Mouse (Mus musculus) embryonic stem cell, embryonic (primary cell): Measurements from ENCODE around the gene Npr2.
"Not testable (repeated sequence)": the region's sequence is repeated elsewhere in the genome, so short reads cannot be mapped to it uniquely, and the experiment has no call there.

Source experiments
- CTCF ChIA-PET, 4 experiments: fragments of 300-600 bp in 2 of 4; fragments of 350-600 bp in 2 of 4; sonication (Branson Sonifier 250); formaldehyde crosslinking; loops; one replicate each; lab custom pipeline; 2022; ENCODE audit warnings: inconsistent platforms in 2 of 4; lab: Charles Lee
- POLR2A ChIA-PET, 4 experiments: fragments of 300-600 bp in 2 of 4; fragments of 350-600 bp in 2 of 4; sonication (Branson Sonifier 250); formaldehyde crosslinking; loops; one replicate each; lab custom pipeline; 2022; ENCODE audit warnings: antibody characterized with exemption in 4 of 4, inconsistent platforms in 1 of 4; lab: Charles Lee

The Npr2 gene

DNA sequence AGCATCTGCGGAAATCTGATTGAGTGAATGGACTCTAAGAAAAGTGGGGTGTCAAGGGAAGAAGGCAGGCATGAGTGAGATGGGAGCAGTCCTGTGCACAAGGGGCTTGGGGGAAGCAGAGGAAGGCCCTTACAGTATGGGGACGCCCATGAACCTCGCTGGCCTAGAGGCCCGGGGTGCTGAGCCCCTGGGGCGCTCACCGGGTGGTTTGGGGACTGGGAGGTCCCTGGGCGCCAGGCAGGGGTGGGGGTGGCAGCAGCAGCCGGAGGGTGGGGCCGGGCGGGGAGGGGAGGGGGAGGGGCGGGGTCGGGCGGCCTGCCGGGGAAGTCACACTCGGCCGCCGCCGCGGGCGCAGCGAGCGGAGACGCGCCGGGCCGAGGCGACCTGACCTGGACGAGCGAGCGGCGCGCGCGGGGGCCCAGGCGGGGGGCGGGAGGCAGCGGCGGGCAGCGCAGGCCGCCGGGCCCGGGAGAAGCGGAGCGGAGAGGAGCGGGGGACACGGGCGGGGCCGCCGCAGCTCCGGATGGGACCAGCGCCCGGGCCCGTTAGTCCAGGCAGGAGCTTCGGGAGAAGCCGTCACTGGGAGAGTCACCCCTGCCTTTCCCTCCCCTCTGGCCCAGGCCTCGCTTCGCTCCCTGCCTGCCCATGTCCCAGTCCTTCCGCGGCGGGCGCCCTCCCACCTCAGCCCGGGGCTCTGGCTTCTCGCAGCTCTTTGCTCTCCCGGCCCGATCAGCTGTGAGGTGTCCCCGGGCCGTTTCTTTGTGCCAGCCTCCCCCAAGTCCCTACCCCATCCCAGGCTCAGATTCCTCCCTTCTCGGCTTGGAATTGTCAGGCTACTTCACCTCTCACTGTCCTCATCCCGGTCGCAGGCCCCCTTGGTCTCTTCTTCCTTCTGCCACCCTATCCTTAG lies at the start of gene Npr2:
Npr2 (plus strand) TSS at position 890 of the 910 bp plus-strand sequence.
- CTCF ChIA-PET = interaction anchor here (0.6 to 3.5 kb wide), 25 partner anchors 18 to 338 kb away, joined by 3 to 26 read pairs (median 5); partner anchors contain the start of genes Creb3 (in 1 of the 4), Gba2 (in 1 of the 4), Hint2 (in 1 of the 4) and Olfr157 (in 1 of the 4)
- POLR2A ChIA-PET = interaction anchor here in 3 of 4 experiments (0.6 to 2.7 kb wide), 12 partner anchors 10 to 205 kb away, joined by 3 to 8 read pairs (median 4); partner anchors contain the start of genes Creb3 (in 1 of the 3) and Tln1 (in 1 of the 3)

DNA sequence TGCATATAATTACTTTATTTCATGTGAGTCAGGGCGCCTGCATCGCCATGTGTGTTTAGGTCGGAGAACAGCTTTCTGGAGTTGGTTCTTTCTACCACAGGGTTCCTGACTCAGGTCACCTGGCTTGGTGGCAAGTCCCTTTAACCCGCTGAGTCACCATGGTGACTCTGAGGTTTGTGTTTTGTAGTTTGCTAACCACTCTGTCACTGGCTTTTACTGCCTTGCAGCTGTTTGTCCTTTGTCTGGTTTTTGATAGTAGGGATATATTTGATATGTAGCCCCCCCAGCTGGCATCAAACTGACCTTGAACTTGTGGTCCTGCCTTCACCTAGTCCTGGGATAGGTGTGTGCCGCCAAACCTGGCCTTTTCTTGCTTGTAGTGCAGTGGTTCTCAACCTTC lies 49.5 kb upstream of the Npr2 start:
- ChIA-PET CTCF (interaction anchor here in 1 of 4 experiments (0.5 kb wide), 1 partner anchor 151 kb away, joined by 3 read pairs; no protein-coding TSS in a partner anchor), POLR2A (interaction anchor here in 1 of 4 experiments (0.8 to 17.8 kb wide), 2 partner anchors 9 to 22 kb away, joined by 3 to 293 read pairs; partner anchors contain the start of genes Creb3 and Tln1)

DNA sequence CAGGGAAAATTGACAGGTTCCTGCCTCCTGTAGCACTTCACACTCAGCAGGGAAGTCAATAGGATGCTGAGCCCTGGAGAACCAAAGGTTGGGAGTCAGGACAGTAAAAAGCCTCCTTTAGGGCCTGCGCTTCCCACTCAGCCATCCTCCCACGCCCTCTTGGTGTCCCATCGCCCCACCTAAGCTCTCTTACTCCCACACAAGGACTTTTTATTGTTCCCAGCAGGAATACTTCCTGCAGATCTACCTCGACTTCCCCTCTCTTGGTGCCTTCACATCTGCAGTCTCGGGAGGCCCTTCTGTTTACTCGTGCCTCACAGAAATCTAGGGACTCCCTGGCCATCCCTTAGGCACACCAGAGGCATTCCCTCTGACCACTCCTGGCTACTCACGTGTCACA lies 48.3 kb upstream of the Npr2 start:
- CTCF ChIA-PET = no interaction called here
- POLR2A ChIA-PET = interaction anchor here in 2 of 4 experiments (0.6 to 17.8 kb wide), 3 partner anchors 14 to 23 kb away, joined by 3 to 293 read pairs (median 5); partner anchors contain the start of genes Creb3 (in 1 of the 2) and Tln1 (in 1 of the 2)

GRCm38 (mm10) chr4:43584444-43585416 lies 47.0 kb upstream of the Npr2 start, which contains the start of gene Msmp:
Msmp (minus strand) TSS chr4:43584494.
- ChIA-PET CTCF (interaction anchor here in 1 of 4 experiments (0.5 to 0.6 kb wide), 2 partner anchors 64 to 176 kb away, joined by 3 to 4 read pairs; no protein-coding TSS in a partner anchor), POLR2A (interaction anchor here in 2 of 4 experiments (1.0 to 17.8 kb wide), 3 partner anchors 15 to 24 kb away, joined by 3 to 293 read pairs (median 5); partner anchors contain the start of genes Creb3 (in 2 of the 2) and Tln1 (in 2 of the 2))

DNA sequence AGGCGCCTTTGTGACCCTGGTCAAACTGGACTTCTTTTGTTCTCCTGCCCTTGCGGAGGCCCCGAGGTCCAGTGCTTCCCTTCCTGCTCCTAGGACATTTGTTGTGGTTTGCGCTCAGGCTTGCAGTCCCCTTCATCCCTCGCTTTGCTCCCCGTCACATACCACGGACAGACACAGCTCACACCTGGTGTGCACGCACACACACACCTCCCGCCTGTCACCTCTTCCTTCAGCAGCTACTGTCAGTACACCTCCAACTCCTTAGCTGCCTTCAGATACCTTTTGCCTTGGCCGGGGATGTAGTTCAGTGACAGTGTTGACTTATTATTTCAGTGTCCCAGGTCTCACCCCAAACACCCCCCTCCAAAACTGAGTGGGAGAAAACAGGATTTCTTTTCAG lies 46.1 kb upstream of the Npr2 start:
- CTCF ChIA-PET = interaction anchor here in 3 of 4 experiments (0.5 to 1.8 kb wide), 4 partner anchors 12 to 175 kb away, joined by 3 to 6 read pairs (median 4); no protein-coding TSS in a partner anchor
- POLR2A ChIA-PET = interaction anchor here (0.6 to 17.8 kb wide), 9 partner anchors 8 to 429 kb away, joined by 3 to 293 read pairs (median 4); partner anchors contain the start of genes Creb3 (in 2 of the 4), Gba2 (in 2 of the 4), Rgp1 (in 2 of the 4) and Tln1 (in 2 of the 4)

- ChIA-PET POLR2A (interaction anchor here (0.7 to 17.8 kb wide), 16 partner anchors 8 to 1311 kb away, joined by 3 to 293 read pairs (median 4); partner anchors contain the start of genes Gba2 (in 4 of the 4), Rgp1 (in 4 of the 4), Creb3 (in 3 of the 4) and Tln1 (in 3 of the 4)), CTCF (interaction anchor here in 3 of 4 experiments (0.5 to 1.8 kb wide), 6 partner anchors 12 to 85 kb away, joined by 3 to 7 read pairs (median 5); partner anchors contain the start of genes Creb3 (in 1 of the 3) and Tln1 (in 1 of the 3))
Observed at GRCm38 (mm10) chr4:43586411-43586810, 45.3 kb upstream of the Npr2 start.

GRCm38 (mm10) chr4:43587681-43588080 lies 44.1 kb upstream of the Npr2 start:
- ChIA-PET CTCF (interaction anchor here in 1 of 4 experiments (1.0 kb wide), 1 partner anchor 9 kb away, joined by 3 read pairs; the partner anchor contains the start of genes Gba2 and Rgp1), POLR2A (interaction anchor here (0.5 to 17.8 kb wide), 7 partner anchors 9 to 149 kb away, joined by 3 to 293 read pairs (median 4); partner anchors contain the start of genes Gba2 (in 3 of the 4), Rgp1 (in 3 of the 4), Creb3 (in 2 of the 4) and Tln1 (in 2 of the 4))

GRCm38 (mm10) chr4:43591543-43591942 lies 40.2 kb upstream of the Npr2 start:
- POLR2A ChIA-PET = interaction anchor here in 3 of 4 experiments (0.6 to 1.8 kb wide), 5 partner anchors 10 to 29 kb away, joined by 3 to 5 read pairs (median 3); partner anchors contain the start of genes Rgp1 (in 2 of the 3), Gba2 (in 1 of the 3) and Tln1 (in 1 of the 3)
- CTCF ChIA-PET = interaction anchor here in 2 of 4 experiments (0.6 to 0.7 kb wide), 2 partner anchors 12 to 471 kb away, joined by 3 to 4 read pairs; no protein-coding TSS in a partner anchor

- ChIA-PET CTCF (interaction anchor here in 1 of 4 experiments (0.6 kb wide), 1 partner anchor 12 kb away, joined by 3 read pairs; no protein-coding TSS in a partner anchor), POLR2A (interaction anchor here in 3 of 4 experiments (0.6 to 1.8 kb wide), 5 partner anchors 13 to 29 kb away, joined by 3 to 5 read pairs (median 3); partner anchors contain the start of genes Gba2 (in 2 of the 3), Rgp1 (in 2 of the 3) and Tln1 (in 1 of the 3))
Observed at GRCm38 (mm10) chr4:43591961-43592360, 39.8 kb upstream of the Npr2 start.

GRCm38 (mm10) chr4:43593453-43593852 lies 38.3 kb upstream of the Npr2 start:
- ChIA-PET CTCF (interaction anchor here in 1 of 4 experiments (1.0 kb wide), 1 partner anchor 37 kb away, joined by 6 read pairs; no protein-coding TSS in a partner anchor), POLR2A (interaction anchor here (0.7 to 1.0 kb wide), 4 partner anchors 14 to 66 kb away, joined by 3 read pairs; partner anchors contain the start of genes Creb3 (in 1 of the 4) and Tln1 (in 1 of the 4))

DNA sequence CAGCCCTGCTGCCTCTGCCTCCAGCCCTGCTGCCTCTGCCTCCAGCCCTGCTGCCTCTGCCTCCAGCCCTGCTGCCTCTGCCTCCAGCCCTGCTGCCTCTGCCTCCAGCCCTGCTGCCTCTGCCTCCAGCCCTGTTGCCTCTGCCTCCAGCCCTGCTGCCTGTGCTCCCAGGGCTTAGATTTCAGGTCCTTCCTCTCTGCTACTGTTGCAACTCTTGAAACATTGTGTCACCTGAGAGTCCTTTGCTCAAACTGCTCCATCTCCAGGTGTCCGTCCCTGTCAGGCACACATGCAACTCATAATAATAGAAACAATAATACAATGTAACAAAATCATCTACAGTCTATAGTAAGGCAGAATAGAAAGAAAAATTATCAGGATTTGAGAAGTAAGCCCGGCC lies 35.1 kb upstream of the Npr2 start:
- CTCF ChIA-PET = not testable (repeated sequence)
- POLR2A ChIA-PET = interaction anchor here in 1 of 4 experiments (0.9 kb wide), 1 partner anchor 18 kb away, joined by 3 read pairs; the partner anchor contains the start of genes Gba2 and Rgp1

DNA sequence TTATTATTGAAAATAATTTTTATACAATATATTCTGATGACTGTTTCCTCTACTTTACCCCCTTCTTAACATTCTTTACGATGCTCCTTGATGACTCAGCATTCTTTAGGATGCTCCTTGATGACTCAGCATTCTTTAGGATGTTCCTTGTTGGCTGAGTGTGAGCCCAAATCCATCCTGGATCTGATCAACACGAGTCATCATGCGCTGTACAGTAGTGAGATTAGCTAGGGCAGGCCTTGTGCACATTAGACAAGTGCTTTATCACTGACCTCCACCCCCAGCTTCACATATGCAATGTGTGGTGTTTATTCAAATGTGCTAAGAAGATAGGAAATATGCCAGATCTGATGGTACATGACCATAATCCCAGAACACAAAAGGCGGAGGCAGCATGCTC lies 33.5 kb upstream of the Npr2 start:
- ChIA-PET POLR2A (no interaction called here), CTCF (no interaction called here)

- POLR2A ChIA-PET = interaction anchor here in 1 of 4 experiments (0.5 kb wide), 1 partner anchor 144 kb away, joined by 3 read pairs; no protein-coding TSS in a partner anchor
- CTCF ChIA-PET = interaction anchor here in 1 of 4 experiments (0.8 kb wide), 1 partner anchor 99 kb away, joined by 3 read pairs; the partner anchor contains the start of gene Arhgef39
Observed at GRCm38 (mm10) chr4:43598650-43599380, 32.9 kb upstream of the Npr2 start.

DNA sequence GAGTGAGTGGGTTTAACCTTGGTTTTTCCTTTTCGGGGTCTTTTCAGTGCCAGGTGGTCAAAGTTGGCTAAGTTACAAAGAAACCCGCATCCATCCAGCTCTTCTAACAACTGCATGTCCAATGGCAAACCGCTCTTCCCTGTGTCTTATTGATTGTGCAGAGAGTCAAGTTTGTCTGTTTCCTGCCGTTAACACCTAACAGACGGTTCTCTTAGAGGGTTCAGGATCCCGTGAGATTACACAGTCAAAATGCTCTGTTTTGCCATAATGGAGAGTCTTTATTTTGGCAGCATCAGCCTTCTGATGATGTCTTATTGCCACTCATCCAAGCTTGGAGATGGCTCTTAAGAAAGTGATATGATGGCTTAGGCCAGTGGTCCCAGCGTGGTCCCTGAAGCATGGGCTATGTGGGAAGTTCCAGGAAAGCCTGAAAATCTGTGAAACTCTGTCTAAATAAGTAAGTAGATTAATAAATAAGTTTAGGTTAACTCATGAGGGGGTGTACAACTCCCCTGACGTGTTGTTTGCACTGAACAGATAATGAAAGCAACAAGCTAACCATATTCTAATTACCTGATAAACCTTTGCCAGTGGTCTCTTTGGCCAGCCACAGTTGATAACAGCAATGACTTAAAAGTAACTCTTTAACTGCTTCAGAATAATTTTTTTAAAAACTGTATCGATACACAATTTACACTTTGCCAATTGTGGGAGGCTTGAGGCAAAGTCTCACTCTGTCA lies 31.4 kb upstream of the Npr2 start:
- POLR2A ChIA-PET = interaction anchor here in 2 of 4 experiments (1.0 kb wide), 2 partner anchors 21 to 69 kb away, joined by 3 read pairs; no protein-coding TSS in a partner anchor
- CTCF ChIA-PET = interaction anchor here in 3 of 4 experiments (0.6 to 1.4 kb wide), 3 partner anchors 71 to 159 kb away, joined by 3 to 4 read pairs (median 3); no protein-coding TSS in a partner anchor
